Mouse (Mus musculus): ENCODE results near the gene Tbc1d1.

Tbc1d1 gene

DNA sequence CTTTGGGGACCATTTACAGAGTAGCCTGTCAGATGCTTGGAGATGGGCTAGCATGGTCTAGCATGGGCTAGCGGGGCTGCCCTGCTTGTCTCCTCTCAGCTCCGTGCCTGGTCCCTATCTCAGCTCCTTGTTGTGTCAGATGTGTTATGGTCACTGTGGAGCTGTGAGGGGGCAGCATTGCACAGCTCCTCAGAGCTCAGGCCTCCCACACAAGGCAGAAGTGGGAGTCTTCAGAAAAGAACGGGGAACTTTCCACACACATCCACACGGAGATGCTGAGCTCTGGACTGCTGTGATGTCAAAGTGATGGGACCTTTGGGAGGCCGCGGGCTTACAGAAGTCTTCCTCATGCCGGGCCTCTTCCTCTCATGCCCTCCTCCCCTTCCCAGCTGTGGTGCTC lies 140.2 kb downstream of the Tbc1d1 start:
- ChIA-PET POLR2A (no interaction called here), CTCF (interaction anchor here in 2 of 4 experiments (0.6 kb wide), 2 partner anchors 9 to 587 kb away, joined by 4 to 5 read pairs; no protein-coding TSS in a partner anchor)

DNA sequence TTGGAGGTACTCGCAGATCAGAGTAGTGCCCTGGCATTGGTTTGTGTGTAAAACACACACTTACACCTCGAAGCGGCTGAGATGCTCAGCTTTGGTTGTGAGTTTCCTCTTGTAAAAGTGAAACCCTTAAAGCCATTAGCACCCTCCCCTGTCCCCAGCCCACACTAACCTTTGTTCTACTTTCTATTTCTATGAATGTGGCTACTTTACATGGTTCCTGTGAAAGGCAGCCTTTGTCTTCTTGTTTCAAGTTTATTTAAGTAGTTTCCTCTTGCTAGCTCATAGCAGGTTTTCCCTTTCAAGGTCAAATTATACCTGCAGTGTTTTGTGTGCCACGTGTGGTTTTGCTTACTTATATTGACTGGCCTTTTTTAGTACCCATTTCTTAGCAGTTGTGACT lies 141.0 kb downstream of the Tbc1d1 start:
- ChIA-PET CTCF (interaction anchor here (0.6 to 2.1 kb wide), 4 partner anchors 8 to 586 kb away, joined by 4 to 14 read pairs (median 4); no protein-coding TSS in a partner anchor), POLR2A (interaction anchor here in 1 of 4 experiments (1.1 to 1.5 kb wide), 3 partner anchors 9 to 22 kb away, joined by 3 to 4 read pairs (median 3); no protein-coding TSS in a partner anchor)

DNA sequence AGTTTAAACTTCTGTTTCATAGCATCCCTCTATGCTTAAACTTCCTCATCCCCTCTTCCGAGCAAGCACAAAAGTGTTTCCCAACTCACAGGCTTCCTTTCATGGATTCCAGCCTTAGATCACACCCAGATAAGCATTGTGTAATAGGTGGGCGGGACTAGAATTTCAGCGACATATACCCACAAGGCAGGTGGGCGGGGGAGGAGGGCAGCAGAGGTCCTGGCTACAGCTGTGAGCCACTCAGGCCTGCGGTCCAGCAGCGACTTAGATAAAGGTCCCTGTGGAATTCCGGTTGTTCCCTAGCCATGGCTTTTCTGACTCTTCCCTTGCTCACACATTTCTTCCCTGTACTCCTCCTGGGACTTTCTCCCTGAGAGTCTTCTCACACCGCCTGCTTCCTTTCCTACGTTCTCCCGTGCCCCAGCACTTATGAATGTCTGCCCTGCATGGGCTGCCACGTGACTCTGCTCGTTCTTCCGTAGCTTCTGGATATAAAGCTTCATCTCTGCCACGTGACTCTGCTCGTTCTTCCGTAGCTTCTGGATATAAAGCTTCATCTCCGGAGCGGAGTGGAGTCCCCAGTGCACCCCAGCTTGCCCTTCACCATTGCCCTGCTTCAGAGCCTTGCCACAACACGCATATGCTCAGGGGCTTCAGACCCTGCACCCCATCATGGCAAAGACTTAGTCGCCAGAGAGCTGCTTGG lies 142.4 kb downstream of the Tbc1d1 start:
- ChIA-PET CTCF (interaction anchor here in 3 of 4 experiments (1.4 to 3.1 kb wide), 3 partner anchors 9 to 10 kb away, joined by 4 to 14 read pairs (median 10); no protein-coding TSS in a partner anchor), POLR2A (interaction anchor here in 3 of 4 experiments (0.6 to 1.9 kb wide), 5 partner anchors 9 to 115 kb away, joined by 3 to 6 read pairs (median 4); no protein-coding TSS in a partner anchor)

DNA sequence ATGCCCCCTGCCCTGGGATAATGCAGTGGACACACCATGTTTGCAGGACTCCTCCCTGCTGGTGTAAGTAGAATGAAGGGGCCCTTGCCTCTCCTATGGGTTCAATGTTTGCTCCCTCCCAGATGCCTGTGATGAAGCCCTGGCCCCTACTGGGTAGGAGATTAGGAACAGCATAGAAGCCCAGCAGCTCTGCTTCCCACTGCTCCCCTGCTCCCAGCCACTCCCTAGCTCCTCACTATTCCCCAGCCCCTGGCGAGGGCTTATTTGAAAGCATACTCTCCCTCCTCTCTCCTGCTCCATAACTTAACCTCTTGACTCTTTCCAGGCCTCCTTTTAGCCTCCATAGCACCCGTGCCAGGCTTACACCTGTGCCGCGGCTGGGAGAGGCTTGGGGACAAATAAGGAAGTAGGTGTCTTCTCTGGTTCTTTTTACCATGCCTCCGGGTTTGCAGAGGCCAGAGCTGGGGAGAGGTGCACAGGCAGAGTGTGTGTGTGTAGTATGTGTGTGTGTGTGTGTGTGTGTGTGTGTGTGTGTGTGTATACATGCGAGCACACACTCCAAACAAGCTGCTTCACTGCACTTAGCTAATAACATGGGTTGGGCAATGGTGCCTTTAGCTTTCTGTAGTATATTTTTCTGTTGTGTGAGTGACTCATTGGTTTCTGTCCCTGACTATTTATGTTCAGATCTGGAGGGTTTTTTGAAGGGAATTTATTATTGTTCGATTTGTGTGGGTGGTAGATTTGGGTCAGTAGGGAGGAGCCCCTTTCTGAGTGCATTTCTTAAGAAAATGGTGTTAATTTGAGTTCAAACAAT lies 143.6 kb downstream of the Tbc1d1 start:
- CTCF ChIA-PET = interaction anchor here in 2 of 4 experiments (1.5 to 3.1 kb wide), 3 partner anchors 10 to 11 kb away, joined by 5 to 14 read pairs (median 10); no protein-coding TSS in a partner anchor
- POLR2A ChIA-PET = interaction anchor here in 2 of 4 experiments (0.9 to 1.9 kb wide), 2 partner anchors 10 kb away, joined by 3 to 6 read pairs; no protein-coding TSS in a partner anchor

DNA sequence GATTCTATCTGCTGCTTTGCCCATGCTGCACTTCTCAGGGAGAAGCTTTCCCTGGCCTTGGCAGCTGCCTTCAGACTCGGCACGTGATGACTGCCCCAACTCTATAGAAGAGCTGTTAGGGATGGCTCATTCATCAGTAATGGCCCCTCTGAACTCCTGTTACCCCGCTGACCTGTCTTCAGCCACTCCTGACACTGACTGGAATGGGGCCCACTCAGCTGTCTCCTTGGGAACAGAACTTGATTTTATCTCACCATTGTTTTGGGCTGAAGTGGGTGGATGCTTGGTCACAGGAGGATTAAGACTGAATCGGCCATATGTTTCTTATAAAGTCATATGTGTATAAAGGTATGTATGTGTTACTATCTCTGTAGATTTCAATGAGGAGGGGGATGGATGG lies 145.1 kb downstream of the Tbc1d1 start:
- CTCF ChIA-PET = interaction anchor here in 2 of 4 experiments (1.5 to 2.3 kb wide), 2 partner anchors 12 kb away, joined by 5 to 6 read pairs; no protein-coding TSS in a partner anchor

DNA sequence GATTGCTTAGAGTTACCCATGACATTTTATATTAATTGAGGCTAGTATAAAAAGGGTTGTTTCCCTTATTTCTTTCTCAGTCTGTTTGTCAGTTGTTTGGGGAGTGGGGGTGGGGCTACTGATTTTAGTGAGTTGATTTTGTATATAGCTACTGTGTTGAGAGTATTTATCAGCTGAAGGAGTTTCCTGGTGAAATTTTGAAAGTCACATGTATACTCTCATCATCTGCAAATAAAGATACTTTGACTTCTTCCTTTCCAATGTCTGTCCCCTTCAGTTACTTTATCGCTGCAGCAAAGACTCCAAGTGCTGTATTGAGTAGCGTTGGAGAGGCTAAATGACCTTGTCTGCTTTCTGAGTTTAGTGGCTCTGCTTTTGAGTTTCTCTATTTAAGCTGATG lies 151.2 kb downstream of the Tbc1d1 start:
- CTCF ChIA-PET = no interaction called here
- POLR2A ChIA-PET = interaction anchor here in 1 of 4 experiments (1.6 kb wide), 1 partner anchor 9 kb away, joined by 3 read pairs; no protein-coding TSS in a partner anchor

More for the DNA sequence above, 145.1 kb downstream of the Tbc1d1 start:
- POLR2A ChIA-PET = no interaction called here

DNA sequence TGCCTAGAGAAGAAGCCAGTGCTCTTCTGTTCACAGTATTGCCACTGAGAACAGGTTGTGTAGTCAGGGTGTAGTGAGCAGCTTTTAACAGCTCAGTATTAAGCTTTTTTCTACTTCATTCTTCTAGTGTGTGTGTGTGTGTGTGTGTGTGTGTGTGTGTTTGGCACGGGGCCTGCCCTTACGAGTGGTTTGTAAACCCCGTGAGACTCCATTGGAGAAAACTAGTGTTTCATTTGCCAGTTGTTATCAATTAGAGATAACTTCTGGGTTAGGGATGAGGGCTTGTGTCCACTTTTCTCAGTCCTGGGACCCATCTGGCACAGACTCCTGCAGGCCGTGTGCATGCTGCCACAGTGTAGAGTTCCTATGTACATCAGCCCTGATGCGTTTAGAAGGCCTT lies 156.2 kb downstream of the Tbc1d1 start:
- ChIA-PET POLR2A (no interaction called here), CTCF (interaction anchor here in 1 of 4 experiments (0.7 kb wide), 1 partner anchor 572 kb away, joined by 4 read pairs; no protein-coding TSS in a partner anchor)

DNA sequence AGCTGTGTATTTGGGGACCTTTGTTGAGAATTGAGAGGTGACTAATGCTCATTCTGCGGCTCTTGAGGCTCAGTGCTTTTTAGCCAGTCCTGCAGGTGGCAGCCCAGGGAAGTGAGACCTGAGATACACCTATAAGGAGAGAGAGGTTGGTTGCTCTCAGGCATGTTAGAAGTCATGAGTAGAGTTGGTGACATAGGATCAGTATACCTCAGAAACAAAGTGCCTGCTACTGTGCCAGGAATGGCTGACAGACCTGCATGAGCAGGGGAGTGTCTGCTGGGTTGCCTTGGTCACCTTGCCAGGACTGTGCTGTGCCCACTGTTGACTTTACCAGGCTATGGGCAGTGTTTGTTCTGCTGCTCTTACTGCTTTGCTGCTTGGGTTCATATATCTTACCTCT lies 157.4 kb downstream of the Tbc1d1 start:
- ChIA-PET POLR2A (no interaction called here), CTCF (no interaction called here)

DNA sequence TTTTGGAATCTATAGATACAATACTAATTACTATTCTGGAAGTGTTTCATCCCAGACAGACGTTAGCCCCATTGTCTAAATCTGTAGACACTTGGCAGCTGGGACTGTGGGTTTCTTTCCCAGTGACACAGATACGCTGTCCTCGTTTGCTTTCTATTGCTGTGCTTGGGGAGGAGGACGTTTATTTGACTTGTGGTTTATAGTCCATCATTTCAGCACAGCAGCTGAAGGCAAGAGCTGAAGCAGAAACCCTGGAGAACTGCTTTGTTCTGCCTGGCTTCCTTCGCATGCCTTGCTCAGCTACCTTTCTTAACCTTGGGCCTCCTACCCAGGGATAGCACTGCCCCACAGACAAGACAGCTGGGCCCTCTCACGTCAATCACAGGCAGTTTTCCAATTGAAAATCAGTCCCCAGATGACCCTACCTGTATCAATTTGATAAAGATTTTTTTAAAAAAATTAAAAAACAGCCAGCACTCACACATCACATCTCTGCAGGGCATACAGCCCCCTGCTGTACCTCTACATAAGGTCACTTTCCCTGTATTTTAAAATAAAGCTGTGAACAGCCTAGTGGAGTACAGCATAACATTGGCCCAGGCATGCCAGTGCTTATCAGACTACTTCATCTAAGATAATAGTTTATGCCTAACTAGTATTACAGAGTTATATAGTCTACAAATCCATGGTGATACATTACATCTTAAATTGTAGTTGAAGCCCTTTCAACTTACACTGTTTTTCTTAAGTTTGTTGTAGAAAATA lies 158.4 kb downstream of the Tbc1d1 start:
- ChIA-PET CTCF (interaction anchor here in 3 of 4 experiments (0.6 to 1.1 kb wide), 3 partner anchors 25 to 390 kb away, joined by 3 to 6 read pairs (median 4); no protein-coding TSS in a partner anchor), POLR2A (interaction anchor here in 2 of 4 experiments (0.5 to 1.3 kb wide), 2 partner anchors 13 to 838 kb away, joined by 3 read pairs; no protein-coding TSS in a partner anchor)

DNA sequence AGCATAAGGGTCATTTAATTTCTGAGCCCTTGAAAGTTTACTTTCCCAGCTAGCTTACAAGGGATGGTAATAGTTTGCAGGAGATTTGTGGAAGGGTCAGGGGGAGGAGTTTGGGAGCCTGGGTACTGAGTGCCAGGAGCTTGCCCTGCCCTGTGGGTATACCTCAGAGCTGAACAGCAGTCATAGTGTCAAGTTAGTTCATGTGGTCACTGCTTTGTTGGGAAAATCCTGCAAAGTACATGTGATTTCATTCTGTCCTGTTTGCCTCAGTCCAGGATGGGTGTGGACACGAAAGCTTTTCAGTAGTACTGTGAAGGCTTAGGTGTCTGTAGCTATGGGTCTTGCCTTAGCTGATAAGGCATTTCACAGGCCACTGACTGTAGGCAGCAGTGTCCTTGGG lies 159.0 kb downstream of the Tbc1d1 start:
- ChIA-PET CTCF (interaction anchor here in 3 of 4 experiments (0.6 to 1.1 kb wide), 3 partner anchors 26 to 544 kb away, joined by 3 to 6 read pairs (median 4); no protein-coding TSS in a partner anchor), POLR2A (interaction anchor here in 2 of 4 experiments (0.5 to 1.3 kb wide), 2 partner anchors 13 to 837 kb away, joined by 3 read pairs; no protein-coding TSS in a partner anchor)

DNA sequence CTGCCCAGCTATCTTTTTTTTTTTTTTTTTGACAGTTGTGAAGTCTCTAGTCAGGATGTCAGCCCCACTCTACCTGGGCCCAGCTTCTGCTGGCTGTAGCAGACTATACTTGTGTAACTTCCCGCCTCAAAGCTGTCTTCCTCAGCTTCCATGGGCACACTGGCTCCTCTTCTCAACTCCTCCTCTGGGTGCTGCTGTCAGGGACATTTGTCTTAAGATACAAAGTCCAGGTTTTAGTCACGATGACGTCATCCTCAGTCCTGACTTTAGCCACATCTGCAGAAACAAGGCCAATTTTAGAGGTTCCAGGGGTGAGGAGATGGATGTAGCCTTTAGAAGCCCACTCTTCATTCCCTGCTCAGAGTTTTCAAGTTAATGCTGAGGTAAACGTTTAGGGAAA lies 167.2 kb downstream of the Tbc1d1 start:
- ChIA-PET CTCF (interaction anchor here in 2 of 4 experiments (0.5 to 0.7 kb wide), 3 partner anchors 34 to 57 kb away, joined by 3 read pairs; no protein-coding TSS in a partner anchor), POLR2A (interaction anchor here in 1 of 4 experiments (1.5 to 3.6 kb wide), 2 partner anchors 9 to 15 kb away, joined by 4 to 15 read pairs; no protein-coding TSS in a partner anchor)

DNA sequence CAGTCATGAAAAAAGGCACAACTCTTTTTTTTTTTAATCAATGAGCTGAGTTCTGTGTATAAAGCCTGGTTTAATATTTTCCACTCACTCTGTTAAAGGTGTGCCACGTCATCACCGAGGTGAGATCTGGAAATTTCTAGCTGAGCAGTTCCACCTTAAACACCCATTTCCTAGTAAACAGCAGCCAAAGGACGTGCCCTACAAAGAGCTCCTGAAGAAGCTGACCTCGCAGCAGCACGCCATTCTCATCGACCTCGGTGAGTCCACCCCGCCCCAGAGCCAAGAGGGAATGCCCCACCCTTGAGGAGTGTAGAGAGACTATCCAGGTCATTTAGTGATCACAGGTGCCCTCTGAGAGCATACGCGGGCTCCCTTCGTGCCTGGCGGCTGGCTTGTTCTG lies 168.2 kb downstream of the Tbc1d1 start:
- CTCF ChIA-PET = interaction anchor here in 1 of 4 experiments (0.7 kb wide), 1 partner anchor 217 kb away, joined by 3 read pairs; no protein-coding TSS in a partner anchor
- POLR2A ChIA-PET = interaction anchor here in 3 of 4 experiments (0.6 to 3.6 kb wide), 7 partner anchors 9 to 484 kb away, joined by 3 to 15 read pairs (median 4); no protein-coding TSS in a partner anchor

DNA sequence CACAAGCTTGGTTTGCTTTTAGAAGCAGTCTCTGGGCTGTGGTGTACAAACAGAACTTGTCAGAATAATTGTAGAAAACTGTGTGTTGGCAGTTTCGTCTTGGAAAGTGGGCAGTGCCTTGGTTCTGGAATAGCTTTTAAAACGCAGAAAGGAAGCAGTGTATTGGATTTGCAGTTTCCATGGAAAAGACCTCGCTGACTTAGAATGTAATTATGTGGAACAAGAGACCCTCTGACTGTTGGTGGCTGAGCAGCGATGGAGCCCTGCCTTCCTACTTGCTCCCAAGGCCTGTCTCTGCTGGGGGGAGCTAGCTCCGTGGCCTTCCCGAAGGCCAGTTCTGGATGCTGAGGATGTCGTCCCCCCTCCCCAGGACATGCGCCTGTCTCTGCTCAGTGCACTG lies 168.8 kb downstream of the Tbc1d1 start:
- POLR2A ChIA-PET = interaction anchor here in 3 of 4 experiments (0.6 to 3.6 kb wide), 7 partner anchors 9 to 484 kb away, joined by 3 to 15 read pairs (median 4); no protein-coding TSS in a partner anchor
- CTCF ChIA-PET = interaction anchor here in 1 of 4 experiments (0.7 kb wide), 1 partner anchor 217 kb away, joined by 3 read pairs; no protein-coding TSS in a partner anchor

DNA sequence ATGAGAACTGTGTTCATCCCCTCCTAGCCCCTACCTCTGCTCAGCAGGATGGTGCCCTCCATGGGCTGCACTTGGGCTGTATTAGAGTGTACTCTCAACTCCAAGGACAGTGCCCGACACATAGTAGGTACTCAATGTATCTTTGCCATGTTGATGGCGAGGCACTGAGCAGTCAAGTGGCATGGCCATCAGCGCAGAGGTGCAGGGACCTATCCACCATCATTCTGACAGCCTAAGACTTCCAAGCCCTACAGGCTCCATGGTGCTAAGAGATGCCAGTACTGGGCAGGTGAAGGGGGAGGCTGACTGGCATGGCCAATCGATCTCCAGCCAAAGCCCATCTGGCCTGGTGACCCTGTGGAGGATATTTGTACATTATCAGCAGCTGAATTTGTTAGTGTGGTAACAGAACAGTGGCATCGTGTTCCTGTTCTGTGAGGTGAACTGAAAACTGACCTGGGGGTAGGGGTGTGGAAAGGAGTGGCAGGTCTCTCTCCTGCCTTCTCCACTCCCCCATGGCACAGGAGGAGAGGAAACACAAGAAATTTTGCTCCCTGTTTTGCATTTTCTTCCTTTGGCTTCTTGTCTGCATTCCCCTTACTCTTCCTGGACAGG lies 169.7 kb downstream of the Tbc1d1 start:
- ChIA-PET CTCF (no interaction called here), POLR2A (interaction anchor here in 2 of 4 experiments (0.7 to 3.6 kb wide), 4 partner anchors 8 to 486 kb away, joined by 3 to 15 read pairs (median 6); no protein-coding TSS in a partner anchor)

DNA sequence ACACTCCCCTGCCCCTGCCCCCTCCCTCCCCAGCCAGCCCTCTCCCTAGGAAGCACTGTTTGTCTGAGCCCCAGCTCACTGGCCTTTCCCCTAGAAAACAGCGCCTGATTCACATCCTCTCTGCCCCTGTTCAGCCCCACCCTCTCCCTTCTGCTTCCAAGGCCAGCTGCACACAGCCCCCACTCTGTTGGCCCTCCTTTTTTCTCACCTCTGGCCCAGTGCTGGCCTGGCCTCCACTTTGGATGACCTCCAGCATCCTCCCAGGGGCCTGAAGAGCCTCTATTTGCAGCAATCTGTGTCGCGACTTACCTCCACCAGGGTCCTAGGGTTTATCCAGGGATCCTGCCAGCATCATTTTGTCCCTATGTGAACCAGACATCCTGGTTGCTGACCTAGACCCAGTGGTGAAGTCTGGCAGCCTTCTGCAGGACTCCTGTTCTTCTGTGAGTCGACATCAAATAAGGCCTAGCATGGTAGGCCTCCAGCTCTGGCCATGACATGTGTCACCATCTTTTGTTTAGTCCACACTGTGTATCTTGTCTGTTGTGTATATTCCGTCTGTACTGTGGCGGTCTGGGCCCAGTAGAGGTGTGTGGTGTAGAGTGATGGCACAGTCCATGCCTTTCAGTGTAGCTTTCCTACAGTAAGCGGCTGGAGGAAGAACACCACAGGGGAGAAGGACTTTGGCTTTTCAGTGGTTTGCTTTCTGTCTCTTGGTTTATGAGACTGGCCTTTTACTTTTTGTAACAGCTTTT lies 170.5 kb downstream of the Tbc1d1 start:
- ChIA-PET CTCF (interaction anchor here in 2 of 4 experiments (0.8 to 1.3 kb wide), 2 partner anchors 37 kb away, joined by 4 read pairs; no protein-coding TSS in a partner anchor), POLR2A (interaction anchor here in 3 of 4 experiments (0.7 to 3.6 kb wide), 6 partner anchors 9 to 1042 kb away, joined by 3 to 15 read pairs (median 4); no protein-coding TSS in a partner anchor)

DNA sequence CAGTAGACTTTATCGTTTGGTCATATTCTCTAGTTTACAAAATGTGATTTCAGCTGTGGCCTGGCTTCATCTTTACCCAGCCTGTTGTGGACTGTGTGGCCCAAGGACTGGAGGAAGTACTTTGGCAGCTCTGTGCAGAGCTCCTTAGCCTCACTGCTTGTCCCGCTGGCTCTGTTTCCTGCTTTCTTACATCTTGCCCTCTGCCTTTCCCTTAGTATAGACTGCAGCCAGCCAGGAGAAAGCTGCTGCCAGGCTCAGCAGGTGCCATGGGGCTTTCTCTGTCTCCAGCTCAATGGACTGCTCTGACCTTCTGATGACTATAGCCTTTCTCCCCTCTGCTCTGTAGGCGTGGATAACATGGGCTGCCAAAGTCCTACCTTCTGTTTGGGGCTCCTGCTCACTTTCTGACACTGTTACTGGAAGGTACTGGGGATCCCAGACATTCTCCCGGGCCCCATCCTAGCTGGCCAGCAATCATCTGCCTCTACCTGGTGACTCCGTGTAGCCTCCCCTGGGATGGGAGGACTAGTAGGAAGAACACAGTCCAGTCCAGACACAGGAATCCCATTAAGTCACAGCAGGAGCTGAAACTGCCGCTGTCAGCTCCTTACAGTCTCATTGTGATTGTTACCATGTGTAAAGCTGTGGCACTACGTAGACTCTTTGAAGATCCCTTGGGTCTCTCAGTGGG lies 171.3 kb downstream of the Tbc1d1 start:
- POLR2A ChIA-PET = interaction anchor here in 2 of 4 experiments (0.7 to 3.6 kb wide), 5 partner anchors 9 to 1042 kb away, joined by 3 to 15 read pairs (median 3); no protein-coding TSS in a partner anchor
- CTCF ChIA-PET = interaction anchor here in 3 of 4 experiments (0.8 to 1.3 kb wide), 3 partner anchors 38 to 81 kb away, joined by 4 read pairs; no protein-coding TSS in a partner anchor

All from embryonic stem cell, embryonic (primary cell).